Mouse (Mus musculus) small intestine, adult 2 months (tissue): ENCODE measurements at regions not wholly inside any gene's neighbourhood (a gene's known extent, or its start where the extent isn't known, plus 50 kb on each side); places are given as distances from the start of the nearest gene placed in this dataset.

Experiments used
- CTCF ChIP-seq: fragments of 200-500 bp; IDR thresholded peaks from 2 replicates; pipeline ENCODE4 v1.5.1; 2012; ENCODE audit warnings: low read depth, mild to moderate bottlenecking, control low read depth, inconsistent platforms, low read length, moderate library complexity, mixed read lengths; ENCODE audit not compliant: insufficient replicate concordance, insufficient read length; ENCODE audit errors: extremely low read depth
- POLR2A ChIP-seq: fragments of 200-500 bp; IDR thresholded peaks from 2 replicates; pipeline ENCODE4 v1.6.1; 2012; ENCODE audit warnings: low read depth, mild to moderate bottlenecking, control low read depth, inconsistent platforms, low read length, moderate library complexity

DNA sequence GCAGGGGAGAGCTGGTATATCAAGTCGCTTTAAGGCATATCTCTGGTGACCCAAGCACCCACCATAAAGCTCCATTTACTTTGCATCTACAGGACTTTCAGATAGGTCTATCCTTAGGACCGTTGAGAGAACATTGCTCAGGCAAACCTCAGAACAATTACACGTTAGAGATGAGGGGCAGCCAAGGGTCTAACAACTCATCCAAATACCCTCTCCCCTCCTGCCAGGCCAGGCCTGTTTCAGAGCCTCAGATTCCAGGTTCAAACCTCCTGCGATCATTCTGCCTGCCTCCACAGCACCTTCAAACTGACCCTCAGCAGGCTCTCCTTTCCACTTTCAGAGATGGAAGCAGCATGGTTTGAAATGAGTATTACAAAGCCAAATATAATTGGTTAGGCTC lies 331.0 kb upstream of the Zfp637 start:
- TF ChIP-seq CTCF (no peak), POLR2A (no peak)
